Mouse (Mus musculus) testis, adult 2 months (tissue): ENCODE data around the gene Crtam.

ENCODE experiments used
- CTCF ChIP-seq: fragments of 200-500 bp; IDR thresholded peaks from 2 replicates; pipeline ENCODE4 v1.5.1; 2012; ENCODE audit warnings: low read depth, mild to moderate bottlenecking, inconsistent platforms, low read length, moderate library complexity; ENCODE audit not compliant: control insufficient read depth, insufficient read depth, insufficient replicate concordance
- POLR2A ChIP-seq: fragments of 200-500 bp; IDR thresholded peaks from 2 replicates; pipeline ENCODE4 v1.6.1; 2012; ENCODE audit warnings: low read depth, mild to moderate bottlenecking, inconsistent platforms, low read length, moderate library complexity; ENCODE audit not compliant: control insufficient read depth

- TF ChIP-seq POLR2A, result no peak
- TF ChIP-seq CTCF, result no peak
These were observed 37.0 kb upstream of the Crtam start for GRCm38 (mm10) chr9:41041404-41041803.
